Mouse (Mus musculus) thymus, postnatal 36 days (tissue): Measurements from ENCODE around the gene Slc7a7.
"Not testable (repeated sequence)": the region's sequence is repeated elsewhere in the genome, so short reads cannot be mapped to it uniquely, and the experiment has no call there.

ENCODE experiments used
- DNase-seq, 2 experiments: peaks; one replicate each; pipeline ENCODE4 v3.0.0; 2022; ENCODE audit warnings: mixed read lengths in 2 of 2

Gene Slc7a7

DNA sequence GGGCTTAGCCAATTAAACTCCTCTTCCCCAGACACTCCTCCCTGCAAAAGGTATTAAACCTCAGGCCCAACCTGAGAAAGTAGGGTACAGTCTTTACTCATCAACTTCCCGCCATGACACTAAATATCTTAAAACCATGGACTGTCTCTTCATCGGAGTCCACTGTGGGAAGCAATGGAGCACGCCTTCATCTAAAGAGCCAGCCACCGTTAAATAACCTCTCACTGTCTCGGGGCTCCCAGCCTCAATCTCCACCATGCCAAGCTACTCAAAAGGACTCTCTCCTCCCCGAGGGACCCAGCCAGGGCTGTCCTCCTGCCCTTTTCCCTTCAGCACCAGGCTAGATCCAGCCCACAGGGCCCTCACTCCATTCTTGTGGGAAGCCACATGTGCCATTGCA is 47.0 kb downstream of the Slc7a7 start:
- no peak for DNase-seq

DNA sequence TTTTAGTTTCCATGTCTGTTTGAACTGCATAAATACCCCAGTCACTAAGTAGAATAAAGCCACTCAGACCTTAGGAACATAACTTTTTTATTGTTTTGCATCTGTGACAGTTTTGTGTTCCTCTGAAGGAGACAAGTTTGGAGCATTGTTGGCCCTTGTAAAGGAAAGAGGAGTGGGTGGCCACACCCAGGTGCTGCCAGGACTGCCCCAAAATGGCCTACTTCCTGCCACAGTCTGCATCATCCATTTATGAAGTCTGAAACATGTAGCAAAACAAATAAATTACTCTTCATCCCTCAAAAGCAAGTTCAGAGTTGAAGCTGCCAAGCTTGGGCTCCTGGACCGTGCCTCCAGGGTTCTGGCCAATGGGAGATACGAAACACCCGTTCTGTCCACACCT is 48.2 kb downstream of the Slc7a7 start:
- no peak for DNase-seq

DNA sequence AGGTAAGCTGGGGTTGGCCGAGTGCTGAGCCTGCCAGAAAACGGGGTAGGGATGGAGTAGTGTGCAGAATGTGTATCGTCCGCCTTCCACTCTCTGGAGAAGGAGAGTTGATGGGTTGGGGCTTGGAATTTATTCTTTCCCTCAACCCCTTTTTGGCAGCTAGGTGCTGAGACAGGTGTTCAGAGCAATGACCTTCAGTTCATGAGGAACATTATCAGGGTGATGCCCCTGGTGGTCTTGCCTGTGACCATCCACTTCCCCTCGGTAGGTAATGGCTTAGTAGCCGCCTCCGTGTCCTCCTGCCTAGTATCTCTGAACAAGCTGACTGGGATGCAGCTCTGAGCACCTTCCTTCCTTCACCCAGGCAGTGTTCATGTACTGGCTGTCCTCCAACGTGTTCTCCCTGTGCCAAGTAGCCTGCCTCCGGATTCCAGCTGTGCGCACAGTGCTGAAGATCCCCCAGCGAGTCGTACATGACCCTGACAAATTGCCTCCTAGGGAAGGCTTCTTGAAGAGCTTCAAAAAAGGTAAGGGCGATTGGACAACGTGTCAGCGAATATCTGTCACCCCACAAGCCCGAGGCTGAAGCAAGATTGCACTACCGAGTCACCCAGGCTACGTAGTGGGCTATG is 50.0 kb downstream of the Slc7a7 start:
- no peak for DNase-seq

DNA sequence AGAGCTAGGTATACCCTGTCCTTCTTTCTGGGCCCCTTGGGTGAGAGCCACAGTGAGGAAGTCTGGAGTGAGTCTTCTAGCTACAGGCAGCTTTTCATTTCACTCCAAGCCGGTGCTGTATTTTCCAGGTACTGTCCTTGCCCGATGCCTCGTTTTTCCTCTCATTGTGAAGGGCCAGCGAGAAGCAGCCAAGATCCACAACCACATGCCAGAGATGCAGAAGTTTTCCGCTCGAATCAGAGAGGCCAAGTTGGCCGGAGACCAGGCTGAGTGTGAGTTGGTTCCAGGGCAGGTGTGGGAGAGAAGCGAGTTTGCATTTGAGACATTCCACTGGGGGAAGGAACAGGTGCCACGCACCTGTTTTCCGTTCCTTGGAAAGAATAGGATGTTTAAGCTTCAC is 51.0 kb downstream of the Slc7a7 start:
- DNase-seq: no peak

DNA sequence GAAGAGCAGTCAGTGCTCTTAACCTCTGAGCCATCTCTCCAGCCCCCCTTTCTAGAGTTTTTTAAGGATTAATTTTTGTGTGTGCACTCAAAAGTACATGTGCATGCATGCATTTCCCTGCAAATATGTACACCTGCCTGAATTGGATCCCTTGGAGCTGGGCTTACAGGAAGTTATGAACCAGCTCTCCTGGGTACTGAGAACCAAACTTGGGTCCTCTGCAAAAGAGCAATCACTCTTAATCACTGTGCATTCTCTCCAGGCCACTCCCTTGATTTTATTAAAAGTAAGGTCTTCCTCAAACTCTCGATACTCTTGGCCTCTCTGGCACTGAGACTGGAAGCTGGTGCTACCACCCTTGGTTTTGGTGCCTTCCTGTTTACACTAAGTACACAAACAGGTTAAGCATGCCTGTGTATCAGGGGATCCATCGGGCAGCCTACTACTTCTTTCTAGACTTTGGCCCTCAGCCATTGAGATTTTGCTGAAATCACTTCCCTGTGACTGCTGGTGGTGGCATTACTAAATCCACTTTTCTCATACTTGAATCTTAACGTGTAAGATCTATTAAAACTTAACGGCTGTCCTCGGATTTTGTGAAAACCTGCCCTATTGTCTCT is 52.4 kb downstream of the Slc7a7 start:
- no peak for DNase-seq

DNA sequence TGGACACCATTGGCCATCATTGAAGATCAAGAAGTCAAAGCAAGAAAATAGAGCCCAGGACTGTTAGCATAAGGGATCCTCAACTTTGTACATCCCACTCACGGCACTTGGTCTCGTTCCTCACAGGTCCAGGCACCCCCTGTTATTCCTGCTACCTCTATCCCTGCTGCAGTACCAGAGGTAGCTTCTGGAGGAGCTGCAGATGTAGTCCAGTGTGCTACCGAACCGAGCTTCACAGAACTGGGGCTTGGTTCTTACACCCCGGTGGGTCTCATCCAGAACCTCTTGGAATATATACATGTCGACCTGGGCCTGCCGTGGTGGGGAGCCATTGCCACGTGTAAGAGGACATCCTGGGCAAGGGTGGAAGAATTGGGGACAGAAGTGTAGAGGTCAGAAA is 54.4 kb downstream of the Slc7a7 start:
- no peak for DNase-seq

DNA sequence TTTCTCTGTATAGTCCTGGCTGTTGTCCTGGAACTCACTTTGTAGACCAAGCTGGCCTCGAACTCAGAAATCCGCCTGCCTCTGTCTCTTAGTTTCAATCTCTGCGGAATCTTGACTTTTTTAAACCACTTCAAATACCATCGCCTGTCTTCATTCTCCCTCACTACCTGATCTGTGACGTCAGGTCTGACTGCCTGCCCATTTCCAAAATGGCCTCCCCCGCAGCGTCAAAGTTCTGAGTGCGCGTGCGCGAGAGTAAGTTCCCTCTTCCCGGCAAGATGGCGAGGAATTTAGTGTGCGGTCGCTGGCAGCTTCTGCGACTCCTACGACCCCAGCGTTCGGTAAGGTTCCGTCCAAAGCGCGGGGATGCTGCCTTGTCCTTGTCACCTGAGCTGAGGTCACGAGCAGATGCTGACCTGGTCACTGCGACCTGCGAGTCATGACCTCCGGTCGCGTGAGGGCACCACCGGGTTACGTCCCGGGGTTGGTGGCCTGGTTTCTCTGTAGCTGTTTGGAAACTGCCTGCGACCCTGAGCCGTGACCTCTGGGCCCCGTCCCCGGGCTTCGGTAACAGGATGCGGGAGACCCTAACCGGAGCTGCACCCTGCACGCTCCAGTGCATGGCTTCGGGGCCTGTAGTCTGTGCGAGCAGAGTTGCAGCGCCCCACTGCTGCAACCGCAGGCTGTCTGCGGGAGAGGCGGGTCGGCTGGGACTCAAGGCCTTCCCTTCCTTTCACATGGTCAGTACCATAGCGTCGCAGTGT is 56.8 kb downstream of the Slc7a7 start, which contains the start of gene Oxa1l:
TSS of gene Oxa1l (plus strand) at position 258 of the 764 bp plus-strand sequence.
- DNase-seq: peak; percentile 96 to 97

DNA sequence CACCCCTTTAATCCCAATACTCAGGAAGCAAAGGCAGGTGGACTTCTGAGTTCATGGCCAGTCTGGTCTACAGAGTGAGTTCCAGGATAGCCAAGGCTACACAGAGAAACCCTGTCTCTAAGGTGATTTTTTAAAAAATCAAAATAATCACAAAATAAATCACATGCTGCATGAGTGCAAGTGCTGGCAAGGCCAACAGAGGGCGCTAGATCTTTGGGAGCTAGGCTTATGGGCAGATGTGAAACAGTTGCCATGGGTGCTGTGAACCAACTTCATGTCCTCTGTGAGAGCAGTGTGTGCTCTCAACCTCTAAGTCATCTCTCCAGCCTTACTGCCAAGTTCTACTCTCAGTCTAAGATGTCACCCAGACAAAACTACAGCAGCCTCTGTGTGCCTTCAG is 63.2 kb downstream of the Slc7a7 start:
- DNase-seq: no peak

DNA sequence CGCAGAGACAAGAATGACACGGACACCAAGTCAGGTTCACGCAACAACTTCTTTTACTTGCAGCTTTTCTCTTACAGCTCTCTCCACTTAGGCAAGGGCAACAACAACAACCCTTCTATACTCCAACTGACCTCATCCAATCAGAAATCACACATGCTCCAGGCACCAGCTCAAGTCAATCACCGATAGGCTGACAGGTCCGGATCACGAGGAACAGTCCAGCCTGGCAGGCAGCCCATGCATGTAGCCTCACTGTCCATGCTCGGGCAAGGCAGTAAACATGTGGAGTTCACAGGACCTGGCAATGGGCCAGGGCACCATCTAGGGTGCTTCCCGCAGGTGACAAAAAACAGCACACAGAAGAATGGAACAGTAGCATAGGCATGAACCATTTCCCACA is 65.3 kb downstream of the Slc7a7 start:
- DNase-seq: no peak

DNA sequence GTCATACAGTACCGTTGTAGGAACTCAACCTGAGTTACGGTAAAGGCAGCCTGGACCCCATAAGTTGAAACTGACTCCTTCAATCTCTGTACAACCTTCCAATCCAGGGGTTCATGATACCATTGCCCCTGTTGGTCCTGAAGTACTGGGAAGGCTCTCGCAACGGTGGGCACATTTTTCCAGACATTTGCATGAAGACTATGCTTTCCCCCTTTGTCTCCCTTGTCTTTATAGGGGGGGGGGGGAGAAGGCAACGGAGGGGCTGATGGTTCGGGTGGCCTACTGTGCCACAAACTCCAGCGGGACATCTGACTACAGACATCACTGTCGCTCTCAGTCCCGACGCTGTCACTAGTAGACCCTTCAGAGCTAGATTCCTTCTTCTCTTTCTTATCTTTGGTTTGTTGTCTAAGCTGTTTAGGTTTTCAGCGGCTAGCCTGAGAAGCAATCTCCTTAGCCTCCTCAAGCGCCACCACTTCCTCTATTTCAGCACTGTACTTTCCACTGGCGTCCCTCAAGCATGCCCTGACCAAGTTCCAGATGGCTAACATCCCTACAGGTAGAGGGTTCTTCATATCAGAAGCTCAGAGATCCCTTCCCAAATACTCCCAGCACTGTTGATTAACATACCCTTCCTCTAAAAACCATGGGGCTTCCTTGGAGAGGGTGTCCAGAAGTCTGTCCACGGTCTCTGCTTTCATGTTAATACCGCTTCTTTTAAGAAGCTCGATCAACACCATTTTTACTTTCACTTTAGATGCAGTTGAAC is 66.6 kb downstream of the Slc7a7 start:
- DNase-seq: not testable (repeated sequence)

DNA sequence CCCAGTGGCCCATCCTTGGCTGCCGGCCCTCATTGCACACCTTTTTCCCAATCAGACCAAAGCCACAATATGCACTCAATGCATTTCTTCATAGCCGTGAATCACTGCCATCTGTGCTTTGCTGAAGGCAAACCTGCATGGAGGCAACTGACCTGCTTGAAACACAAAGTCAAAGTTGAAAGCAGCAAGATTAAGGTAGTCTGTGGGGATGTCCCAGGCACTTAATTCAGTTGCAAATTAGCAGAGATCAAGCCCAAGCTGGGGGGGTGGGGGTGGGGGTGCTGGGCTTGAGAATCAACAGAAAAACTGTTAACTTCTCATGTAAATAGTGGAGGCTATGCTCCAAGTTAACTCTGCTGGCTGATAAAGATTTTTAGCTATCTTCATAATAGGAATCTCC is 75.8 kb downstream of the Slc7a7 start:
- DNase-seq: not testable (repeated sequence)

DNA sequence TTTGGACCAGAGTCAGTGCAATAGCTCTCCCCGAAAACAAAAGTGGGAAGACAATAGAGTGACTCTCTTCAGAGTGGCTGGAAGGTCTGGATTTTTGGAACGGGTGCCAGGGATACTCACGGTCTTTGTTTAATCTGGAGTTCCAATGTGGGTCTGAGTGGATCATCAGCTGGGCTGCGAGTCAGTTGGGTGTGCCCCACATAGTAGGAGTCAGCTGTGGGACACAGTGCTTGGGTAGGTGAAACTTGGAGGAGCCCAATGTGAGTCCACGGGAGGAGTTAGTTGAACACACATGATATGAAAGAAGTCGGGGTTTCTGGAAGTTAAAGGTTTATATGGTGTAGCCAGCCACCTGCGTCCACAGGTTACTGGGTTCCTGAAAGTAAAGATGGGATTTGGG is 76.7 kb downstream of the Slc7a7 start:
- no peak for DNase-seq

DNA sequence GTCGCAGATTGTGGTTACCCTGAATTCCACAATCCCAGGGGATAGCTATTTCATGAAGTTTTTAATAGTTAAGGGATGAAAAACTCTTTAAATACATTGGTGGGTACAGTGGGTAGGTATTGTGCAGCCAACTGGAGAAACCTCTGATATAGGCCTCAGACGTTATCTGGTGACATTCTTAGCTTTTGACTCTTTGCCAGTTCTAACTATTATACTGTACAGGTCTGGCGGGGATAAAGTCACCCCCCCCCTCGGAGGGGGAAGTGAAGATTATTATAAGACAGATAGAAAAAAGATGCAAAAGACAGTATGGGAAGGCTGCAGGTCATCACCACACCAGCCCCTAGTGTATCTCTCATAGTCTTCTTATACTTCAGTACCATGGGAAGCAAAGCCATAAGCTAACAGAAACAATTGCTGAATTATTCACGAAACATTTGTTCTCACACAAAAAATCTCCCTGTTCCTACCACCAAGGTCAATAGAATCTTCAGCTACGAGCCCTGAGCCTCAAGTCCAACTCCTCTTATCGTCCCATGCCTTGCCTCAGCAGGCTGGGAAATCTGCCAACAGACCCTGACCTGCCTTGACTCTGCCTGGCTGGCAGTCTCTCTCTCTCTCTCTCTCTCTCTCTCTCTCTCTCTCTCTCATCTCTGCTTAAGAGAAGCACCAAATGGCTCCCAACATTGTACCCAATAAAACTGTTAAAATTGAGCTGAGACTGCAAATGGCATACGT is 84.0 kb downstream of the Slc7a7 start:
- no peak for DNase-seq

DNA sequence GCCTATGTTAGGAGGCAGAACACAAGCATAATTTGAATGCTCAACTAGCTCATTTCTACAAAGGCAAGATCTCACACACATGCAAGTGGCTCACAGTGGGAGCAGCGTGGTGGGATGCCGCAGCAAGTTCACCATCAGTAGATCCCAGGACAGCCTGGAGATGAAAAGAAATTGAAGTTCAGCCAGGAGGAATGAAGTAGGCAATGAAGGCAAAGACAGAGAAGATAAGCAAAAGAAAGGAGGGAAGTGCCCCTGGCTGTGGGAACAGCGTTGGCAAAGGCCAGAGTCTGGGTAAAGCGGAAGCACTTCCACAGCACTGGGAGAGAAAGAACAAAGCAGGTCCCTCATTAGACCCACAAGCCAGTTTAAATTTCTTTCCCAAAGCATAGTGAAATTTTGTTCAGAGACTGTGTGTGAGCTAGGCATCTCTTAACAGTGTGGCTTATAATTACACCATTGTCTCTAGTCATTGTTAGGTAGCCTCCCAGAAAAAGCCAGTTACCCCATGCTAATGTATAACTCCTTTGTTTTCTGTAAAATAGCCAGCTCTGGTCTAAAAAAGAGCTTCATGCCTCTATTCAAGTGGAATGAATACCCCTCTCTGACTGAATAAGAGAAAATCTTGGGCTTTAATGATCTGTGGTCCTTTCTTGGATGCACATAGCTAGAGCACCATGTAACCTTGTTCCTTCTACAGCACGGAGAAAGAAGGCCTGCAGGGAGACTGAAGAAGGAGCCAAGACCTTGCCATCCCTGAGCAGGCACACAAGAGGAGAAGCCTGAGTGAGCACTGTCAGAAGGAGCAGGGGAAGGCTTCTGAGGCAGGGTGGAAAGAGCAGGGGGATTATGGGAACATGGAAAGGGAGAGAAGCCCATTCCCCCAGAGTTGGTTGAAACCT is 85.2 kb downstream of the Slc7a7 start:
- DNase-seq: no peak

DNA sequence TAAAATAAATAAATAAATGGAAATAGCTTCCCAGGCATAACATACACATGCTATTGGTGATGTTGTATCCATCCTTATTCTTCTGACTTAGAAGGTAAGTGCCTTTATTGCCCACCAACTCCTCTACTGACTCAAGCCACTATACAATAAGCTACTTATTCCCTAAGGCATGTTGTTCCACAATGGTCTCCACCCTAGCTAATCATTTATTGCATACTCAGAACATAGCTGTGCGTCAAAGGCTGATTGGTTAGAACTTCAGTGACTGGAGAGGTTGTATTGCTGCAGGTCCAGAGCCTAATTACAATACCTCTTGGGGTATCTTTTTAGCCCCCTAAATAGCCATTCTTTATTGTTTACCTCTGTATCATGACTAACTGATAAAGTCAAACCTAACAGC is 86.4 kb downstream of the Slc7a7 start:
- DNase-seq: no peak

DNA sequence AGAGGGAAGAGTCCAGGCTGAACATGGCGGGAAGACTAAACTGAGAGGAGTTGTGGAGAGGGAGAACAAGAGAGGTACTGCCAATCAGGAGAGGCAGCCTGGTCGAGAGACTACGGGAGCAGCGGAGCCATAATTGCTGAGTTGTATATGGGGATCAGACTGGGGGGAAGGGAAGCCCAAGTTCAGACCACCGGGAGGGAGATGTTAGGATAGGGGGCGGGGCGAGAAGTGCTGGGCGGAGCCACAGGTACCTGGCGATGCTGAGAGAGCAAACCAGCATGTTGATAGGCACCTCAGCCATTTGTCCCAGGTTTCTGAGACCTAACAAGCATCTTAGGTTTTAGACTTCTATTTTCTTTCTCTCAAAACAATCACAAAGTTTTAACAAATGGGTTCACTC is 88.4 kb downstream of the Slc7a7 start:
- peak in 1 of 2 experiments; percentile 14 for DNase-seq

DNA sequence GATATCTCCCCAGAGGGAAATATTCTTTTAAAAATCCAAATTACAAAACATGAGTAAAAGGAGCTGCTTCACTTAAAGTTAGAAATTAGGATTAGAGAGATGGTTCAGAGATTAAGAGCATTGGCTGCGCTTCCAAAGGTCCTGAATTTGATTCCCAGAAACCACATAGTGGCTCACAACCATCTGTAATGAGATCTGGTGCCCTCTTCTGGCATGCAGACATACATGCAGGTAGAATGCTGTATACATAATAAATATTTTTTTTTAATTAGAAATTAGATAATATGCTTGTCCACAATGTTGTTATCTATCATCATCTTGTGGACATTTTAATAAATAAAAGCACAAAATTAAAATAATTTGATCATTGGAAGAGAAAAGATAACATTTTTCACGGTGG is 89.0 kb downstream of the Slc7a7 start:
- no peak for DNase-seq

DNA sequence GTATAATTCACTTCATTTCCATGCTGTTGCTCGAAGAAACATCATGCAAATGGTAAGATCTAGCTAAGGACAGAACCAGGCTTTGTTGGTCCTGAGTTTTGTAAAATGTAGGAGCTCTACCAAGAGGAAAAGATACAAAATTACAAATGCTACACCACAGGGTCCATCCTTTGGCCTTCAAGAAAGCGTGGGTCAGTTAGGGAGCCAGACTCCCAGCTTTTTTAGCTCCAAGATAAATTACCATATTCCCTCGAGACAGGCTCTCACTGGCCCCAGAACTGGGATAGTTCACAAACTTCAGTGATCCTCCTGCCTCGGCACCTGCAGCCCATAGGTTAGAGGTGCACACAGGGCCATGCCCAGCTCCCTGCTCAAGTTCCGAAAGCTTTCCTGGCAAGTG is 93.1 kb downstream of the Slc7a7 start:
- no peak for DNase-seq

DNA sequence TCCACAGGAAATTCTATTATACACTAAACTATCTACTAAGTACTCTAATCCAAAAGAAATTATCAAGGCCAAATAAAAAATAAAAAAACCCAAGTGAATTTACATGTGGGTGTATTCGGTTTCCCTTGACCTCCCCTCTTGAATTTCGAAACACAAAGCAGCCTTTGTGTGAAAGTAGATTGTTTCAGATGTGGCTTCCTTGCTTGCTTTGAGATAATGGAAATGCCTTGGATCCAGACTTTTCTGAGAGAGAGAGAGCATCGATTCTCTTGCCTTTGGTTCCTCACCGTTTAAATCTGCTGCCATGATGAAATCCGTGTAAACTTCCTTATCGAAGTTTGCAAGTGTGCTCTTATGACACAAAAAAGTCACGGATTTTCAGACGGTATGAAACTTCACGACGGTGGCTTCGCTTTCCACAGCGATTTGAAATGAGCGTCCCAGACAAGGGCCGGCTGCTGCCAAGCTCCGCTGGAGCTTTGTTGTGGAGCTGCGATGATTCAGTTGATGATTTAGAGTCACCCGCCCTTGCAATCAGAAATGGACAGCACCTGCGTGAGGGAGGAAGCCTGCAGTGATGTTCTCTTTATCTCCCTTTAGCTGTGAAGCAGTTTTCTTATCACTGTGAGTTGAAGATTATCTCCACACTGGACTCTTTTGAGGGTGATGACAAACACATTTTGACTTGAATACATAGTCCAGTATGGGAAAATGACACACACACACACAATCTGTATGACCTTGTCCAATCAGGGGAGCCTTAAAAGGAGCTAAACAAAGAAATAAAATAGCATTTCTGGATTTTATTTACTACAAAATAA is 95.8 kb downstream of the Slc7a7 start:
- DNase-seq: no peak
